Mouse (Mus musculus) myocyte (in vitro differentiated cells): Measurements from ENCODE around the gene Itsn1.
A peak's percentile ranks its signal among the peaks of the same experiment; 100 is the strongest.

ENCODE experiments used
- E2F4 ChIP-seq: IDR thresholded peaks from one replicate; pipeline ENCODE4 v1.6.1; 2011; ENCODE audit warnings: mild to moderate bottlenecking, control low read depth, moderate library complexity; ENCODE audit not compliant: insufficient read depth
- MYOD1 ChIP-seq, 3 experiments: IDR thresholded peaks; one replicate each; pipeline ENCODE4 v1.6.1; 2011; ENCODE audit warnings: control low read depth in 2 of 3, low read depth in 2 of 3, mild to moderate bottlenecking in 2 of 3, moderate library complexity in 1 of 3; ENCODE audit not compliant: insufficient read length in 2 of 3, control insufficient read depth in 1 of 3
- POLR2A ChIP-seq: IDR thresholded peaks from one replicate; pipeline ENCODE4 v1.6.1; 2011; ENCODE audit warnings: low read depth, mild to moderate bottlenecking, control low read depth, moderate library complexity; ENCODE audit not compliant: insufficient read length
- TCF12 ChIP-seq: IDR thresholded peaks from one replicate; pipeline ENCODE4 v1.6.1; 2011; ENCODE audit warnings: mild to moderate bottlenecking, control low read depth; ENCODE audit not compliant: poor library complexity, insufficient read depth, severe bottlenecking

DNA sequence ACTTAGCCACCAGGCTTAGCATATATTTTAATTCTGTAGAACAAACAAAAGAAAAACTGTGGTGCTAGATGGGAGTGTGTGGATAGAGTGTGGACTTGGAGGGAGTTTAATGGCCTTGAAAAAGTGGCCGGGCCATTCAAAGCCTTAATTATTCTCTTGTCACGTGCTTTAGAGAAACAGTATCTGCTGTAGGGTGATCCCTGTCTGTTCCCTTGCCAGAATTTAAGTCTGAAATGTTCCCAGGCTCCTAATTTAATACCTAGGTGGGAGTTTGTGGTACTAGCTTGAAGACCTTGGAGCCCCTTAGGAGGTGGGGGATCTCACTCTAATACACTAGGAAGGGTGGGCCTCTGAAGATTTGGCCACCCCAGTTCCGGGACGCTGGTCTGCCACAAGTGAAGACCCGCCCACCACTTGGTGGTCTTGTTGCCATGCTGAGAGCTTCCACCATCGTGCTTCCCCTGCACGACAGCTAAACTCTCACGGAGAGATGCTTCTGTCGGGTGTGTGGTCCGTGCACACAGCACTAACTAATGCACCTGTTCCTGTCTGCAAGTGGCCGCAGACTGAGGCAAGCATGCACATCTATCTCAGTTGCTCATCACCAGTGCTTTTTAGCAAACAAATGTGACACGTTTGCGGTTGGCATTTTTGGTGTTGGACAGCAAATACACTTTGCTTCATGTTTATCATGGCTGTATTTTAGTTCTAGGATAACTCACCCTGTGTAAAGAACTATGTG, 22.7 kb downstream of the Itsn1 start:
- TF ChIP-seq E2F4 (no peak), POLR2A (no peak), TCF12 (no peak), MYOD1 (IDR thresholded peaks at IDR 0.05; ENCODE audit: control insufficient read depth in 1 of 3, insufficient read length in 2 of 3, low read depth in 2 of 3) (peak; percentile 13 to 96 (median 95))
